Mouse (Mus musculus): ENCODE data around the gene Galnt16.

Galnt16 gene

DNA sequence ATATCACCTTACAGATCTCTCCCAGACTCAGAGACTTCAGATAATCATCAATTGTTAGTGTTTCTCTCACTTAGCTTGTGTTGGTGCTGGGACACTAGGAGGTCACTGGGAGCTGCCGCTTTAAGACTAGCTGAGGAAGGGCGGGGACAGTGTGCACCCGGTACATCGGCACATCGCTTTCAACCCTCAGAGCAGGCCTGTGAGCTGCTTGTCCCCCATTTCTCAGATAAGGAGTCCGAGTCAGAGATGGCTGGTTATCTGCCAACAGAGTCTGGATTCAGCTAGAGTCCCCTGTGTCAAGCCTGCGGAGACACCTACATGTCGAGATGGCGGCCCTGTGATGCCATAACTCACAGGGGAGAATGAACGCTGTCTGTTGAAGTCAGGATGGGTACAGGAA, 13.5 kb downstream of the Galnt16 start:
- no peak for DNase-seq (ENCODE audit: low spot score in 2 of 2)

DNA sequence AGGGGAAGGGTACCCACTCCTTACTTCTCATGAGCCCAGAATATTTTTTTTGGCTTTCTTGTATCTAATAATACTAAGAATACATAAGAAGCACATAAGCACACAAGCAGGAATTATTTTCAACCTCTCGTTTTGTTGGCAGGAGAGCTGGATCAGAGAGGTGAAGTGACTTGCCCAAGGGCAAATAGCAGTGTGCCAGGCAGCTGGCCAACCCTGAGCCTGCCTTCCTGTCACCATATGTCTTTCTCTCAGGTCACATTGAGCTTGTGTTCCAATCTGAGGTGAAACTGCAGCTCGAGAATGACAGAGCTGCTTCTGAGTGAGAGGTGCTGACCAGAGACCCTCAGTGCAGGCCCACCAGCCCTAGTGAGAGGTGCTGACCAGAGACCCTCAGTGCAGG, 15.8 kb downstream of the Galnt16 start:
- DNase-seq (ENCODE audit: low spot score in 2 of 2) = no peak

DNA sequence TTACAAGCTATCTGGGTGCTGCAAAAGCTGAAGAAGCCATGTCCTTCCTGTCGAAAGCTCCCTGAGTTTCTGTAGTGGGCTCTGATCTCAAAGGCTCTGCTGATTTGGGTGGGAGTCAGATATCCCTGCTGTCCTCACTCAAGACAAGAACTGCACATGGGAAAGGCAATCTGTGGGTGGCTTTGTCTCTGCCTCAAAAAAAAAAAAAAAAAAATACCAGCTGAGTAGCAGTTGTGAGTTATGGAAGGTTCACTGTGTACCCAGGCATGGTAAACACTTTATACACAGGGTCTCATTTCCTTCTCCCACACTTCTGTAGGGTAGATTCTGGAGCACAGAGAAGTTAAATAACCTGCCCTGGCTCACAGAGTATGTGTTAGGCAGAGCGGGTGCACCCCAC, 19.2 kb downstream of the Galnt16 start:
- no peak for DNase-seq (ENCODE audit: low spot score in 2 of 2)

DNA sequence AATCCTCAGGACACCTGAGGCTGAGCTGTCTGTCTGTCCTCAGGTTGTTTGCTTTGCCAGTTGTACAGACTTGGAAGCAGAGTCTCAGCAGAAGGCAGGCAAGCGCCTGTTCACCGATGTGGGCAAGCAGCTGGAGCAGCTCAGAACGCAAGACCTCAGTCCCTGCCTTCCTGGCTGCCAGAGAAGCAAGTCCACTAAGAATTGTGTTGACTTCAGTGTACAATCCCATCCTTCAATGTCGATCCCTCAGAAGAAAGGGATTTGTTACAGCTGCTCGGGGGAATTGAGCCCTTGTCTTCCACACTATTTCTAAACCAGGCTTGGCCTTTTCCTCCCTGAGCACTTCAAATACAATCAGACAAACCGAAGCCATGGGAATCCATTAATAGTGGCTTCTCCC, 20.2 kb downstream of the Galnt16 start:
- DNase-seq (ENCODE audit: low spot score in 2 of 2) = no peak

DNA sequence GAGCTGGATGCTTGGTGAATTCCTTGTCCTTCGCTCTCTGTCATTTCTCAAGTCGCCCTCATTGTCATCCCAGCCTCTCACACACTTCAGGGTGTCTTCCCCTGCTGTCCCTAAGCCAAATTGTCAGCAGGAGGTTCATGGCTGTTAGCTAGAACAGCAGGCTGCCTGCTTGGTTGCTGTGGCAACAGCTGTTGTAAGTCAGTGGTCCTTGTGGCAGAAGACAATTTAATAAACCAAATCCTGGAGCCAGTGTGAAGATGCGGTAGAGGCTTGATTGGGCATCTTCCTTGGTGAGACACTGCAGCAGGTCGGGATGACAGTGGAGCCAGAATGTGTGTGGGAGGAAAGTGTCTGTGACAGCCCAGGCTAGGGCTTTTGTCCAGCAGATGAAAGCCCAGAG, 27.2 kb downstream of the Galnt16 start:
- DNase-seq (ENCODE audit: low spot score in 2 of 2) = peak; percentile 54 to 74

DNA sequence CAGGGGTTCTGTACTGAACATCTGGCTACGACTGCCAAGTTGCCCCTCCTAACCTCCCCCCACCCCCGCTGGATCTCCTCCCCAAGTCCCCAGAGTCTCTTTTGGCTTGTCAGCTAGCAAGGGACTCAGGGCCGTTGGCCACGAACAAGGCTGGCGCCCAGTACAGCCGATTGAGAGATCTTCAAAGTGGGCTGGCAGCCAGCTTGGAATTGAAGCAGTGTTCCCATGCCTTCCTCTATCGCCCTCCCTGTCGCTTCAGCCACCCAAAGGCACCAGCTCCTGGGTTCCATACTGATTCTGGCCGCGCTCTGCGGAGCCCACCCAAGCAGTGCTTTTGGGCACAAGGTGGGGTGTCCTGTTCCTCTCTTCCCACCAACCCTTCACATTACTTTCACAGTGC, 31.6 kb downstream of the Galnt16 start:
- DNase-seq (ENCODE audit: low spot score in 2 of 2) = peak; percentile 76 to 81

DNA sequence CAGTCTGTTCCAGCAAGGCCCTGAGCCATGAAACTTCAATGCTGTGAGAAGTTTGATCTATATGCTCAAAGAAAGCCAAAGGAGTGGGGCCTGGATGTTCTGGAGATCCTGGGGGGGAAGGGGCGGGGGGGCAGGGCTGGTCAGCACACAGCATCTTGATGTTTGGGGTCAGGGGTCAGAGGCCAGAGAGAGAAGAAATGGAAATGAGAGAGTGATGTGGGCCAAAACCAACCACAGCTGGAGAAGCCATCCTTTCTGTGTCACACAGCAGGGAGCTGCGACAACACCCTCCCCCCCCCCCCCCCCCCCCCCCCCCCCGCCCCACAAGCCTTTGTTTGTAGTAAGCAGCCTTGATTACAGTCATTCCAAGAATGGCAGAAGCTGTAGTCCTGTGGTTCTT, 35.1 kb downstream of the Galnt16 start:
- no peak for DNase-seq (ENCODE audit: low spot score in 2 of 2)

DNA sequence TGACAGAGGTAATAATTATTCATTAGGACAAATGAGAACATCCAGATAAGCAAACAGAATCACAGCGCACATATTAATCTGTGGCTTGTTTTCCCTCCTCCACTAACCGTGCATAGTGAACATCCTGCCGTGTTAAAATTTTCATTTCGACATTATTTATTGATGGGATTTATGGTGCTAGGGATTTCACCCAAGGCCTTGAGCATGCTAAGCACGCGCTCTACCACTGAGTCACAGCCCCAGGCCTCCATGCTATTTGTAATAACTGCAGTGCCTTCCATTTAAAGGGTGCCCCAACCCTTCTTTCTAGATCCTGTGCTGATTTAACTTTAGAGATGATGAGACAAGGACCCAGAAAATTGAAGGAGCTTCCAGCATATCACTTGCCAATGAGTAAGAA, 36.2 kb downstream of the Galnt16 start:
- no peak for DNase-seq (ENCODE audit: low spot score in 2 of 2)

DNA sequence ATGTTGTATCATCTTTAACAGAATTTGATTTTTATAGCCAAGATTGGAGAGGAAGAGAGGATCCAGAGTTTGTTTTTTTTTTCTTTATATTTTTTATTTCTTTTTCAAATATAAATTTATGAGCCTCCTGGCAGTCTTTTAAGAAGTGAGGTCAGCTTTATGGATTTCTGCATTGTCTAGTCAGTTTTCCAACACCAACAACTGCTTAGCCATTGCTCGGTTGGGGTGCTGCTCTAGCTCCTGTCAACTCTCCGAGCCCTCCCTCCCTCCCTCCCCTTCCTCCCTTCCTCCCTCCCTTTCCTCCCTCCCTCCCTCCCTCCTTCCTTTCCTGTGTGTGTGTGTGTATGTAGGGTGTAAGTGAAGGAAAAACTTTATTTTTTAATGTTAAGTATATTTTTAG, 43.8 kb downstream of the Galnt16 start:
- DNase-seq (ENCODE audit: low spot score in 2 of 2) = no peak

DNA sequence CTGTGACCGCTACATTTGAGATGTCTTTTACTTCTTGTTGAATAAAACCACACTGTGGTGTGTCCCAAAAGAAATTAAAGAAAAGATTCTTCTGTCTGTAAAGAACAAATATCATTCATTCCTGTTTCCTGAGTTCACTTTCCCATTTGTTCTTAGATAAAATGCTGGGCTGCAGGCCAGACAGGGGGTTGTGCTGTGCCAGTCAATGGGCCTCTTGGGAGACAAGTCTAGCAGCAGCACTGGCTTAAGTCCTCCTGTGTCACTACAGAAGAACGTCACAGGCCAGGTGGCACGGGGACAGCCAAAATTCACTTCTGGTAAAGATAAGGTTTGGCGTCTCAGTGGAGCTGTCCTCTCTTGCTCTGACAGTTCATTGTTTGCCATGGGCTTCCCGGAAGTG, 44.7 kb downstream of the Galnt16 start:
- no peak for DNase-seq (ENCODE audit: low spot score in 2 of 2)

DNA sequence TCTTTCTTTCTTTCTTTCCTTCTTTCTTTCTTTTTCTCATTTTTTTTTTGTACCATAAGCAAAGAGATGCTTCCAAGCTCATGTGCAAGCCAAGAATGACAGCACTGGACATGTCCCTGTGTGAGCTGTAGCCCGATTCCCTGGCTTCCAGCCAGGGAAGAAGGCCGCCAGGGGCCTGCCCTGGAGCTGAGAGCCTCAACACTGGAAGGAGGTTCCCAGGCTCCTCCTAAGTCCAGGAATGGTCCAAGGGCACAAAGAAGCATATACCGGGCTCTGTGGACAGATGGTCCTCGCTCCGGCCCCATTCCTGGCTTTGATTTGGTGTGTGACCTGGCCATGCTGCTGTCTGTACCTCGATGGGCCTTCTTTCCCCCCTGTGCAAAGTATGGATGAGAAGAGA, 46.9 kb downstream of the Galnt16 start:
- DNase-seq (ENCODE audit: low spot score in 2 of 2) = no peak

DNA sequence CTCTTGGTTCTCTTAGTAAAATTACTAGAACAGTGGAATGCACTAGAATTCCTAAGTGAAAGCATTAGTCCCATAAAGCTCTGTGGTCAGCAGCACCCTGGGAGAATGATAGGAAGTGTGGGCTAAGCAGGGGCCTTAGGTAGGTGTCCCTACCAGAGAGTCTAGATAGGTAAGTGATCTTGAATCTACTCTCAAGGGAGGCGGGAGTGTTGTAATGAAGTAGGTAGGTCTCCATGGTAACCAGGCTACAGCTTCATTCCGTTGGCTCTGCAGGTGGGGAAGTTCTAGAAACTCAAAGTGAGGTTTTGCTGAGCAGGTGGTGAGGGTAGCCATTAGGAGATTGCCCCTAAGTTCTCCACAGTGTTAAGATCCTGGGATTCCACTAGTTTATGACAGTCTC, 47.7 kb downstream of the Galnt16 start:
- DNase-seq (ENCODE audit: low spot score in 2 of 2) = no peak

DNA sequence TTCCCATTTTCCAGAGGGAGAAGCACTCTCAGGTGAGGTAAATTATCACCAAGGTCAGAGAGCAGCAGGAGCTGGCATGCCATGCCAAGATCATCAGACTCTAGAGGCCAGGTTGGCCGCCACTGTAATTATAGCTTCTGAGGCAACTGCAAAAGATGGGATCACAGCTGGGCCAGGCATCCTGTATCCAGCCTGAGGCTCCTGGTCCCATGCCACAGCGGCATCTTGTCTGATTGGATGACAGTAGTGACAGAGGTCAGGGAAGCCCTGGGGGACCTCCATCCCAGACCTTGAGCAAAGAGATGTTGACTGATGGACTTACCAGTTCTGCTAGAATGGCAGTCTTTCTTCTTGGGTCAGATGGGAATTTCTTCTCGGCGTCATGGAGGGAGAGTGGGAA, 48.4 kb downstream of the Galnt16 start:
- DNase-seq (ENCODE audit: low spot score in 2 of 2) = no peak

DNA sequence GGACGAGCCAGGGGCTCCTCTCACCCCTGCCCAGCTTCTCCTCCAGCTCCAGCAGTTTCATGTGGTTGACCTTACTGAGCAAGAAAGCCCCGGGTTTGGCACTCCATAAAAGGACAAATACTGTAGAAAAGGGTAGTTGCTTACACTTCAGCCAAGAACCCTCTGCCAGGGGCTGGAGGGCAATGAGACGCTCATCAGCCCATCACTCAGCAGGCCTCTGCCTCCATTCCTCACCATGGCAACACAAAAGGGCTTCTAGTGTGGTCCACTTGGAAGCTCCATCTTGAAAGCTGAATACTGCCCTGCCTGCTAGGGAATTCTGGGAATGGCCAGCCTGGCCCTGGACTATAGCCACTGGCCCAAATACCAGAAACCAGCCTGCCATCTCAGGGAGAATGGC, 49.3 kb downstream of the Galnt16 start:
- DNase-seq (ENCODE audit: low spot score in 2 of 2) = peak; percentile 77 to 86

DNA sequence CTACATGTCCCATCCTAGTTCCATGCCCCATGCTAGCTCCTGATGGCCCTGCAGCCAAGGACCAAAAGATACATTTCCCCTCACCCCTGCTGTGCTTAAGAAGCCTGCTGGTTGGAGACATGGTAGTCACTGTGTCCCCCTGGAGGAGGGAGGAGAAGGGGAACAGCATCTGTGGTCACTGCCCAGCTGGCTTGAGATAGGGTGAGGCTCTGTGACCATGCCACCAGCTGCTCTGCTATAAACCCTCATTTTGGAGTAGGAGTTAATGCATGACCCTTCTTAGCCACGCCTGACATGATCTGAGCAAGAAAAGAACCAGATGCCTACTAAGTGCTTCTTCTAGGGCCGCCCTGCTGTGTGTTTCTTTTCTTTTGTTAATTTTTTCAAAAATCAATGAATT, 51.5 kb downstream of the Galnt16 start:
- no peak for DNase-seq (ENCODE audit: low spot score in 2 of 2)

DNA sequence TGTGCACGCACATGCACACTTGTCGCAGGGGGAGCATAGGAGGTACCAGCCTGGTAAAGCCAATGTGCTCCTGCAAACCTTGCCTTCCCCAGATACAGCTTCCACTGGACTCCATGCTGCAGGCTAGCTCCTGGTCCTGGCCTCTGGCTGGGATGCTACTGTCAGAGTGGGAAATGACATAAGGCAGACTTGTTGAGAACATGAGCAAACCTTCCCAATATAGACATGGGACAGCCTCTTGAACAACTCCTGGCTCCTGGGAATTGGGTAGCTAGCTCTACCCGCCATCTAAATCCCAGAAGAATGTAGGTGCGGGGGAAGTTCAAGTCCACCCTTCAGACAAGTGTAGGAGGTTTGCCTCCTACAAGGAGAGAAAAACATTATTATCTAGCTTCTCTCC, 56.2 kb downstream of the Galnt16 start:
- DNase-seq (ENCODE audit: low spot score in 2 of 2) = no peak

DNA sequence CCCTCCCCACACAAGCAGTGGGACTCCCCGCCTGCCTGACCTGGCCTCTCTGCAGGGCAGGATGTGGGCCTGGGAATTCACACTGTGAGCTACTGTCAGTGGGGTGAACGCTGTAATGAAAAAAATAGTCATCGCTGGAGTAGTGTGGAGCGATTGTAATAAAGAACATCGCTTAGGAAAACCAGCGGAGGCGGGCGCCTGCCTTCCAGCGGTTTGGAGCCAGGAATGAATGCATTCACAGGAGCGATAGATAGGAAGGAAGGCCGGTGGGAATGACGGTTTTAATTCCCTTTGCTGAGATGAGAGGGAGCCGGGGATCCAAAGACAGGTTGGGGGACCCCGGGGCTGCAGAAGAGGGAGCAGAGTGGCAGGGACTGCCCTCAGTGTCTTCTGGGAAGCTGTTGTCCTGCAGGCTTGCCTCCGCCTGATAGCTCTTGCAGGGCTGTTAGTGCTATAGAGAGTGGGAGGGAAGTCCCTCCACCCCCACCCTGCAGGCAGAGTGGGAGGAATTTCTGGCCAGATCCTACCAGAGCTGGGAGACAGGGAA, 56.8 kb downstream of the Galnt16 start:
- DNase-seq (ENCODE audit: low spot score in 2 of 2) = peak; percentile 55 to 61

DNA sequence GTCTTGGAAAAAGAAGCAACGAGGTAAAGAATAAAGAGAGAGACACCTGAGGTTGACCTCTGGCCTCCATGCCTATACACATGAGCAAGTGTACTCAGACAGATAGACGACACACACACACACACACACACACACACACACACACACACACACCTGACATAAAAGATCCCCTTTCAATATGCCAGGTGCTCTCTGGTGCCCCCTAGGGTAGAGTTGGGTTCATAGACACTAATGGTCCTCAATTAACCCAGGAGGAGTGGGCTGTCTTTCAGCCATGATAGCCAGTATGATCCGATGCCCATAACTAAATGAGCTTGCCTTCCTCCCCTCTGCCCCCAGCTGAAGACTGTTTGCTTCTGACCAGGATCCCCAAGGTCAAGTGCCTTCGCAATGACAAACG, 59.0 kb downstream of the Galnt16 start:
- DNase-seq (ENCODE audit: low spot score in 2 of 2) = no peak

DNA sequence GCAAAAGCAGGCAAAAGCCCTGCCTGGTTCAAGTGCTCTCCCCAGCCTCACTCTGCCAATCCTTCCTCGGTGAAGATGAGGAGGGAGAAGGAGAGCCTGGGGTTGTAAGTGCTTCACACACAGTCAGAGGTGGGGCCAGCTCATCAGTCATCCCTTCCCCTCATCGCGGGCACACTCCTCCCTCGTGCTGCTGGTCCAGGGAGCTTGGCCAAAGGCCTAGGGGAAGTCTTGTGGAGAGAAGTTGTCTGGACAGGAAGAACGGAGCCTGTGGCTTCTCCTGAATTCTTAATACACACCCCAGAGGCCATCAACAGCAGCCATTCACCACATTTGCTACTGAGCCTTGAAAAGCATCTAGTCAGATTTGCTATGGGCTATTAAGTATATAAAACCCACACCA, 63.3 kb downstream of the Galnt16 start:
- peak in 1 of 2 experiments; percentile 51 for DNase-seq (ENCODE audit: low spot score in 2 of 2)

DNA sequence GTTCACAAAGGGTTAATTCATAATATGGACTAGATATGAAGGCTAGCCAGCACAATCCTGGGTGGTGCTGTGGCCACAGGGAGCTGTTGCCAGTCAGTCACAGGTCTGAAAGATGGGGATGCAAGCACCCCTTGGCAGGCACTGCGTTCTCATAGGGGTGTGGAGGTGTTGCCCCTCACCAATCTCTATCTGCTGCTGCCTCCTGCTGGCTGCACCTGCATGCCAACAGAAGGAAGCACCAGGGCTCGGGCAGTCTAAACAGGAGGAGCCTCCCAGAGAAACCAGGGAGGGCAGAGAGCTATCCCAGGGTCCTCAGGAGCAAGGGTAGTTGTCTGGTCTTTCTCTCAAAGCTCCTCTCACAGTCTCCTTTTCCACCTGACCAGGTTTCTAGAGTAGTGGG, 66.9 kb downstream of the Galnt16 start:
- DNase-seq (ENCODE audit: low spot score in 2 of 2) = peak in 1 of 2 experiments; percentile 65

DNA sequence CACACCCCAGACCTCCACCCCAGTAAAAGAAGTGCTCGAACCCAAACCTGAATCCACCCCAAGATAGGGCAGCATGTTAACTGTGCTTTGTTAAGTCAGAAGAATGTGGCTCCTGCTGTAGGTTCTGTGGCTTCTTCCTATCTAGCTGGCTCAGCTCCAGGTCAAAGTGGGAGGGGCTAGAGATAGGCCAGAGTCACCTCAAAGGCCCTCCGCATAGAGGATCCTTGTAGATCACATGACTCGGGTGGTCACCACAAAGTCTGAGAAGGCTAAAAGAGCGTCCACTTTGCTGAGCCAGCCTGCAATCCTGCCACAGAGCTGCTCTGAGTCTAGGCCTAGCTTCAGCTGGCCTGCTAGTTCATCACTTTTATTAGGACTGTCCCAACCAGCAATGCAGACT, 76.1 kb downstream of the Galnt16 start:
- DNase-seq (ENCODE audit: low spot score in 2 of 2) = peak in 1 of 2 experiments; percentile 44

DNA sequence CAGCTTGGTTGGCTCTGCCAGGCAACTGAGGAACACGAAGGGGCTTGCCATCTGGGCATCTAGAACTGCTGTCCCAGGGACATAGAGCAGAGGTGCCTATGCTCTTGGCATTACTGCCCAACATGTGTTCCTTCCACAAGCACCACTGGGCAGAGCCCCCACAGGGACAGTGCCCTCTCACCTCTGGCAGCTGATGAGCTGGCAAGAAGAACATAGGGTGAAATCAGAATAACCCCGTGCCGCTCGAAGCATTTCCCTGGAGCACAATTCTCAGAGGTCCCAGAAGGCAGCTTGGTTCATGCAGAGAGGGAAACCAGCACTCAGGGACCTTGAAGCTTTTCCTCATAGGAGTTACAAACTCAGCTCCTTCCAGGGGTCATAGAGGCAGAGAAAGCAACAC, 76.7 kb downstream of the Galnt16 start:
- DNase-seq (ENCODE audit: low spot score in 2 of 2) = no peak

DNA sequence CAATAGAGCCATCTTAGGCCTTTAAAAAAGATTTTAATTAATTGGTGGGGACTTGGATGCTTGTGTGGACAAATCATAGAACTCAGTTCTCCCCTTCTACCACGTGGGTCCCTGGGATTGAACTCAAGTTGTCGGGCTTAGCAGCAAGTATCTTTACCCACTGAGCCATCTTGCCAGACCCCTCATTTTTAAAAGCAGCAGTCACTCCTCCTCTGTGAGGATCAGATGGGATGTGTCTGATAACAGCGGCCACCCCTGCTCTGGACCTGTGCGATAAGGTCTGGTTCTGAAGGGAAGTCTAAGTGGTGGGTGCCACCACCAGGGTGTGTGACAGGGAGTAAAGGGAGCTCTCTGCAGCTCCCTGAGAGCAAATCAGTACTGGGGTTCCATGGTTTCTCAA, 77.5 kb downstream of the Galnt16 start:
- DNase-seq (ENCODE audit: low spot score in 2 of 2) = no peak

DNA sequence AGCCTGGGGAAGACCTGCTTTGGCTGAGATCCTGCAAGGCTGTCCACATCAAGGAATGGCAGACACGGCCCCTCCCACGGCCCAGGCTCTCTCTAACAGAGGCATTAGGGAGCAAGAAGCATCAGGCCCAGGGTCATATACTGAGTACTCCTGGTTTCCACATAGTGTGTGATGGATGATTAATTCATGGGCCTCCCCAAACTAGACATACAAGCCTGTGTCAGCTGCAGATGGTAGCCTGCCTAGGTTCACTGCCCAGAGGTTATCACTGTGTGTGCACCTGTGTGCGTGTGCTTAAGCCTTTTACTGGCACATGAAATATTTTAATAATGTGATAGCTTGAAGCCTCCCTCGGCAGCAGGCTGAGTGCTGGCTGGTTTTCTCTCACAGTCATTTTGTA, 77.9 kb downstream of the Galnt16 start:
- DNase-seq (ENCODE audit: low spot score in 2 of 2) = no peak

DNA sequence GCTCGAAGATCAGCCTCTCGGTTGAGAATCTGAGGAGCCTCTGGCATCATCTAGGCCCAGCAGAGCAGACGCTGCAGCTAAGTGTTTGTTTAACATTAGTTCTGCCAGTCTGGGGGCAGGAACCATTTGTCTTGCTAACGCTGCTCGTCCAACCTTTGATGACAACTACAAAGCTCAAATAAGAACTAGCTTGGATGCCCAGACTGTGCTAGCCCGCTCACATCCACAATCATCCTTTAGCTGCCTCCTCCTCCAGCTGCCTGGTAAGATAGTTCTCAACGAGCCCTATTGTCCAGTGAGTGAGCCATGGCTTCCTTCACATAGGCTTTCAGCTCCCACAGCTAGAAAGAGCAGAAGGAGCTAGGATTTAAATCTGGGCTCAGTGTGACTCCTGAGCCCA, 80.2 kb downstream of the Galnt16 start:
- DNase-seq (ENCODE audit: low spot score in 2 of 2) = no peak
